Mouse (Mus musculus): ENCODE measurements around the gene Heyl. TPM values are rescaled to one million over a fixed set of nuclear protein-coding genes. Genes with fewer than 3 reads are reported as not detected.
A peak's percentile ranks its signal among the peaks of the same experiment; 100 is the strongest.

Heyl gene
- total and polyA plus RNA-seq, 2 experiments from 2014 or later, result 3.5 to 5.1 TPM

DNA sequence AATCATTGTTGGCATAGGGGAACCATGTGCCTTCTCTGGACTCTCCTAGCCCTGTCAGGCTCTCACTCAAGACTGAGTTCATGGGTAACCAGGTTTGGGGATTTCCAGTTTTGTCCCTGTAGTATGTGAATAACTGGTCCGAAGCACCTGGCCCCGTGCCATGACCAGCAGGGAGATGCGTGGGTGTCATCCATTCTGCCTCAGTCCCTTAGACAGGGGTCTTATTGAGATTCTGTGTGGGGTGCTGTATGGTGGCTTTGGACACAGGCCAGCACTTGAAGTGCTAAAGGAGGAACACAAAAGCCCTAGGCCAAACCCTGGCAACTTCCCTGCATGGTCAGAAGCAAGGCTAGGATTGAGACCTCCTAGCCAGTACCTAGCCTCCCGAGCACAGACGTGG lies 18.9 kb downstream of the Heyl start:
- Histone ChIP-seq H3K9ac (replicated peaks; ENCODE audit: low read length) (no peak overlapping the region), H3K4me3 (ENCODE audit: low read length) (no peak overlapping the region), H3K36me3 (ENCODE audit: insufficient read depth, low read length) (no peaks in the 10 kb centered on the region), H3K9me3 (ENCODE audit: low read length) (no peaks in the 10 kb centered on the region), H3K4me2 (ENCODE audit: low read depth, low read length) (no peak overlapping the region), H3K27ac (no peak overlapping the region), H3K4me1 (ENCODE audit: insufficient read depth, low read length) (0 out of 2 replicates have a peak, but pooled peaks cover 2% of the 10 kb centered on the region), H3K27me3 (ENCODE audit: insufficient read depth, low read length) (no peaks in the 10 kb centered on the region)
- DNase-seq (ENCODE audit: low spot score), result peak; percentile 55
- no peak for TF ChIP-seq CTCF (IDR thresholded peaks at IDR 0.05; ENCODE audit: low read depth)
- ATAC-seq, result 0 out of 2 replicates have a peak, but pooled peaks have one; percentile 33
- WGBS, result 51% methylated on average over 5 of the region's 5 CpGs

DNA sequence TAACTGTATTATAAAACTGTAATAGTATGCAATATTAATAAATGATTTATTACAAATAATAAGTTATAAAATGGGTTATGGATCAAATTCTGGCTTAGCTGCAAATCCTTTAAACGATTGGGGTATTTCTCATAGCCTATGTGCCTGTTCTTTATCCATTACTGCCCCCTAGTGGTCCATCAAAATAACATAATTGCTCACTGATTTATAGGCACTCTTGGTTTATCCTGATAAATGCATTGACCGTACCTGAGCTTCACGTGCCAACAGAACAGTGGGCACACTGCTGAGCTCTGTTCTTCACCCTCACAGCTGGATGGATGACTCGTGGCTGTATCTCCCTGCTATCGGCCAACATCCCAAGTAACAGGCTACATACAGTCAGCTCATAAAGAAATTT lies 21.3 kb downstream of the Heyl start:
- Histone ChIP-seq H3K4me2 (ENCODE audit: low read depth, low read length) (no peak overlapping the region), H3K4me3 (ENCODE audit: low read length) (no peak overlapping the region), H3K4me1 (ENCODE audit: insufficient read depth, low read length) (no peaks in the 10 kb centered on the region), H3K9ac (replicated peaks; ENCODE audit: low read length) (no peak overlapping the region), H3K27me3 (ENCODE audit: insufficient read depth, low read length) (no peaks in the 10 kb centered on the region), H3K9me3 (ENCODE audit: low read length) (no peaks in the 10 kb centered on the region), H3K36me3 (ENCODE audit: insufficient read depth, low read length) (no peaks in the 10 kb centered on the region), H3K27ac (no peak overlapping the region)
- DNase-seq (ENCODE audit: low spot score) (peak; percentile 81), ATAC-seq (peak; percentile 80)
- TF ChIP-seq CTCF (IDR thresholded peaks at IDR 0.05; ENCODE audit: low read depth), result peak; percentile 86
- 12% methylated on average over 5 of the region's 5 CpGs for WGBS

DNA sequence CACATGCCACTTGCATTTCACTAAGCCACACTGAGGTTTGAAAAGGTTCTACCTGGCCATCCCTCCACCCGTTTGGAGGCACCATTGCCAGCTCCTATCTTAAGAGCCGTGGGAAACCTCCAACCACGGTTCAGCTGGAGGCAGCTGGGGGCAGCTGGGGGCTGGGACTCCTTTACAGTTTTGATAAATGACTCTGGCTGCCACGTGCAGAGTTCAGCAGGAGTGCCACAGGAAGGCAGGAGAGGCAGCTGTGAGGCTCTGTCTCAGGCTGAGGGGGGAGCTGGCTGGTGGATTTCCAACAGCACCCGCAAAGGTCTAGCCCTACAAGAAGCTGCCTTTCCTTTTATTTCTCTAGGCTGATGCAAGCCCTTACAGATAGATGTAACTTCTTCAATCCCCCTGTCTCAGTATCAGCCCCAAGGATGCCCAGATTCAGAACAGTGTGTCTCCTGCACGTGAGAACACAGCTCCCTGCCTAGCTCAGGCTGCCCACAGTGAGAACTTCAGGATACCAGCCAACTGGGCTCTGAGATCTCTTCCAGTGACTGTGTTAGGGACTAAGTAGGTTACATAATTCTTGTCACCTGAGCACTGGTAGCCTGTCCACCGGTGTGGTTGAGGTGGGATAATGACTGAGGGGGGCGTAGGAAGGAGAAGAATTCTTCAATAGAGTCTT lies 26.9 kb downstream of the Heyl start:
- H3K27ac ChIP-seq, result no peak overlapping the region
- H3K4me2 ChIP-seq (ENCODE audit: low read depth, low read length), result no peak overlapping the region
- H3K9me3 ChIP-seq (ENCODE audit: low read length), result no peaks in the 10 kb centered on the region
- no peak for DNase-seq (ENCODE audit: low spot score)
- H3K4me1 ChIP-seq (ENCODE audit: insufficient read depth, low read length), result no peaks in the 10 kb centered on the region
- H3K4me3 ChIP-seq (ENCODE audit: low read length), result no peak overlapping the region
- no peak for TF ChIP-seq CTCF (IDR thresholded peaks at IDR 0.05; ENCODE audit: low read depth)
- H3K27me3 ChIP-seq (ENCODE audit: insufficient read depth, low read length), result no peaks in the 10 kb centered on the region
- ATAC-seq, result no peak
- no peaks in the 10 kb centered on the region for H3K36me3 ChIP-seq (ENCODE audit: insufficient read depth, low read length)
- H3K9ac ChIP-seq (replicated peaks; ENCODE audit: low read length), result 0 out of 2 replicates have a peak overlapping the region, but pooled peaks have one; percentile 9
- 36% methylated on average over 8 of the region's 8 CpGs for WGBS

DNA sequence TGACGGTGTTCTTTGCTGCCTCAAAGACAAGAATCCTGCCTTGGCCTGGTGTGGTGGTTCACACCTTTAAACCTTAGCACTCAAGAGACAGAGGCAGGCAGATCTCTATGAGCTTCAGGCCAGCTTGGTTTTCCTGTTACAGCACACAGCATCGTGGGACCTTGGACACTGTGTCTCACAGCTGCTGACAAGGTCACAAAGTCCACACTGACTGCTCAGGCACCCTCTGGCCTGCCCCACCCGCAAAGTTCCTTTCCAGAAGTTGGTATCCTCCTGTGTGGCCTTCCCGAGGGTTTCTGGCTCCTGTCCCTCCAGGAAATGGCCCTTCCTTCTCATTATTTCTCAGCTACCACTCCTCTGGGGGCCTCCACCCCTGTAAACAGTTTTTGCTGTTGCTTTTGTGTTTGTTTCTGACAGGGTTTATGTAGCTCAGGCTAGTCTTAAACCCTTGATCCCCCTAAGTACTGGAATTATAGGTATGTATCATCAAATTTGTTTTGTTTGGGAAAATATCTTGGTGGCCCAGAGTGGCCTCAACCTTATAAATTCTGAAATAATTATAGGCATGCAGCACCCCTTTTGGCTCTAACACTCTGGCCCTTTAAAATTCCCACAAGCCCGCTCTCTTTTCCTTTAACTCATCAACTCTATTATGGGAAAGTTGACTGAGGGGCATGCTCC lies 28.5 kb downstream of the Heyl start, which contains the start of gene Pabpc4:
Pabpc4 (plus strand) TSS at position 631 of the 681 bp plus-strand sequence.
- no peak within 1 kb of the TSS for H3K9ac ChIP-seq (replicated peaks; ENCODE audit: low read length)
- H3K36me3 ChIP-seq (ENCODE audit: insufficient read depth, low read length), result no peaks in the 10 kb centered on the region
- H3K4me1 ChIP-seq (ENCODE audit: insufficient read depth, low read length), result no peaks in the 10 kb centered on the region
- no peak within 1 kb of the TSS for H3K4me2 ChIP-seq (ENCODE audit: low read depth, low read length)
- no peak within 1 kb of the TSS for H3K27ac ChIP-seq
- H3K9me3 ChIP-seq (ENCODE audit: low read length), result no peaks in the 10 kb centered on the region
- no peak for DNase-seq (ENCODE audit: low spot score)
- no peak within 1 kb of the TSS for H3K4me3 ChIP-seq (ENCODE audit: low read length)
- no peak for ATAC-seq
- TF ChIP-seq CTCF (IDR thresholded peaks at IDR 0.05; ENCODE audit: low read depth), result no peak
- WGBS, result 73% methylated on average over 5 of the region's 5 CpGs
- no peaks in the 10 kb centered on the region for H3K27me3 ChIP-seq (ENCODE audit: insufficient read depth, low read length)

GRCm38 (mm10) chr4:123271063-123271462 lies 37.7 kb downstream of the Heyl start:
- no peak for TF ChIP-seq CTCF (IDR thresholded peaks at IDR 0.05; ENCODE audit: low read depth)
- H3K4me1 ChIP-seq (ENCODE audit: insufficient read depth, low read length), result no peaks in the 10 kb centered on the region
- H3K9ac ChIP-seq (replicated peaks; ENCODE audit: low read length), result no peak overlapping the region
- H3K27me3 ChIP-seq (ENCODE audit: insufficient read depth, low read length), result no peaks in the 10 kb centered on the region
- H3K4me3 ChIP-seq (ENCODE audit: low read length), result no peak overlapping the region
- H3K36me3 ChIP-seq (ENCODE audit: insufficient read depth, low read length), result no peaks in the 10 kb centered on the region
- DNase-seq (ENCODE audit: low spot score), result no peak
- H3K4me2 ChIP-seq (ENCODE audit: low read depth, low read length), result no peak overlapping the region
- WGBS, result 89% methylated on average over 3 of the region's 3 CpGs
- no peak overlapping the region for H3K27ac ChIP-seq
- no peak for ATAC-seq
- H3K9me3 ChIP-seq (ENCODE audit: low read length), result no peaks in the 10 kb centered on the region

- ATAC-seq, result no peak
- no peak overlapping the region for H3K9ac ChIP-seq (replicated peaks; ENCODE audit: low read length)
These were observed 46.8 kb downstream of the Heyl start for GRCm38 (mm10) chr4:123280117-123280516.

More at GRCm38 (mm10) chr4:123280117-123280516, 46.8 kb downstream of the Heyl start:
- no peak for TF ChIP-seq CTCF (IDR thresholded peaks at IDR 0.05; ENCODE audit: low read depth)
- Histone ChIP-seq H3K9me3 (ENCODE audit: low read length) (no peaks in the 10 kb centered on the region), H3K36me3 (ENCODE audit: insufficient read depth, low read length) (no peaks in the 10 kb centered on the region; the same call in 1 of the 2 replicates), H3K4me3 (ENCODE audit: low read length) (no peak overlapping the region), H3K4me2 (ENCODE audit: low read depth, low read length) (no peak overlapping the region), H3K27ac (no peak overlapping the region), H3K27me3 (ENCODE audit: insufficient read depth, low read length) (no peaks in the 10 kb centered on the region), H3K4me1 (ENCODE audit: insufficient read depth, low read length) (peaks cover 14% of the 10 kb centered on the region)
- no peak for DNase-seq (ENCODE audit: low spot score)
- WGBS, result 62% methylated on average over 3 of the region's 3 CpGs
